Mouse (Mus musculus): Measurements from ENCODE around the gene Ndufv1.
"Not testable (repeated sequence)": the region's sequence is repeated elsewhere in the genome, so short reads cannot be mapped to it uniquely, and the experiment has no call there.

Gene Ndufv1

GRCm38 (mm10) chr19:4044109-4044508 is 31.5 kb upstream of the Ndufv1 start:
- in situ Hi-C loops (cut with MboI, MseI), result not testable (repeated sequence)

- in situ Hi-C loops (cut with MboI, MseI), result no loop called here
These were observed 29.5 kb upstream of the Ndufv1 start for GRCm38 (mm10) chr19:4042124-4042523.

GRCm38 (mm10) chr19:4041500-4041899 is 28.9 kb upstream of the Ndufv1 start:
- in situ Hi-C loops (cut with MboI, MseI), result not testable (repeated sequence)

GRCm38 (mm10) chr19:4040941-4041340 is 28.3 kb upstream of the Ndufv1 start:
- in situ Hi-C loops (cut with MboI, MseI), result not testable (repeated sequence)

GRCm38 (mm10) chr19:4037788-4038232 is 25.2 kb upstream of the Ndufv1 start, which contains the start of gene Gstp1:
Gene Gstp1 (minus strand): TSS chr19:4037985.
- in situ Hi-C loops (cut with MboI, MseI), result no loop called here

- in situ Hi-C loops (cut with MboI, MseI), result not testable (repeated sequence)
These were observed 24.7 kb upstream of the Ndufv1 start for GRCm38 (mm10) chr19:4037154-4037787.

GRCm38 (mm10) chr19:4036327-4037045 is 23.9 kb upstream of the Ndufv1 start:
- in situ Hi-C loops (cut with MboI, MseI), result no loop called here

- in situ Hi-C loops (cut with MboI, MseI), result no loop called here
These were observed 21.1 kb upstream of the Ndufv1 start for GRCm38 (mm10) chr19:4033742-4034141.

- in situ Hi-C loops (cut with MboI, MseI), result no loop called here
These were observed 20.7 kb upstream of the Ndufv1 start for GRCm38 (mm10) chr19:4033298-4033697.

- in situ Hi-C loops (cut with MboI, MseI), result no loop called here
These were observed 20.1 kb upstream of the Ndufv1 start for GRCm38 (mm10) chr19:4032668-4033067.

GRCm38 (mm10) chr19:4027576-4027975 is 15.0 kb upstream of the Ndufv1 start:
- in situ Hi-C loops (cut with MboI, MseI), result no loop called here

GRCm38 (mm10) chr19:4023185-4023584 is 10.6 kb upstream of the Ndufv1 start:
- in situ Hi-C loops (cut with MboI, MseI), result no loop called here

- in situ Hi-C loops (cut with MboI, MseI), result no loop called here
These were observed 6.4 kb upstream of the Ndufv1 start for GRCm38 (mm10) chr19:4018743-4019583.

GRCm38 (mm10) chr19:4017921-4018587 is 5.4 kb upstream of the Ndufv1 start:
- in situ Hi-C loops (cut with MboI, MseI), result no loop called here

GRCm38 (mm10) chr19:4015635-4016034 is 3.0 kb upstream of the Ndufv1 start:
- in situ Hi-C loops (cut with MboI, MseI), result no loop called here

- in situ Hi-C loops (cut with MboI, MseI), result no loop called here
These were observed 2.2 kb upstream of the Ndufv1 start for GRCm38 (mm10) chr19:4014802-4015201.

GRCm38 (mm10) chr19:4013066-4013465 is 460 bp upstream of the Ndufv1 start:
- in situ Hi-C loops (cut with MboI, MseI), result no loop called here

GRCm38 (mm10) chr19:4011086-4011485 is 1.5 kb downstream of the Ndufv1 start:
- in situ Hi-C loops (cut with MboI, MseI), result no loop called here

- in situ Hi-C loops (cut with MboI, MseI), result no loop called here
These were observed 6.6 kb downstream of the Ndufv1 start for GRCm38 (mm10) chr19:4005971-4006370.

- in situ Hi-C loops (cut with MboI, MseI), result no loop called here
These were observed 7.5 kb downstream of the Ndufv1 start for GRCm38 (mm10) chr19:4005091-4005490.

- in situ Hi-C loops (cut with MboI, MseI), result no loop called here
These were observed 8.3 kb downstream of the Ndufv1 start for GRCm38 (mm10) chr19:4004331-4004730.

GRCm38 (mm10) chr19:4003641-4004040 is 9.0 kb downstream of the Ndufv1 start:
- in situ Hi-C loops (cut with MboI, MseI), result no loop called here

Data from regulatory T cell (primary cell).